Mouse (Mus musculus) right cerebral cortex, postnatal 25 days (tissue): Measurements from ENCODE around the gene Neurl2.
"Not testable (repeated sequence)": the region's sequence is repeated elsewhere in the genome, so short reads cannot be mapped to it uniquely, and the experiment has no call there.

ENCODE experiments used
- DNase-seq: peaks from one replicate; pipeline ENCODE4 v3.0.0; 2022

The Neurl2 gene

GRCm38 (mm10) chr2:164857842-164858553 lies 24.7 kb upstream of the Neurl2 start:
- DNase-seq = no peak

GRCm38 (mm10) chr2:164857101-164857821 lies 24.0 kb upstream of the Neurl2 start, which contains the start of gene Pltp:
Pltp (minus strand) TSS chr2:164857711.
- peak; percentile 34 for DNase-seq

- no peak for DNase-seq
Observed at GRCm38 (mm10) chr2:164856309-164857100, 23.2 kb upstream of the Neurl2 start.

DNA sequence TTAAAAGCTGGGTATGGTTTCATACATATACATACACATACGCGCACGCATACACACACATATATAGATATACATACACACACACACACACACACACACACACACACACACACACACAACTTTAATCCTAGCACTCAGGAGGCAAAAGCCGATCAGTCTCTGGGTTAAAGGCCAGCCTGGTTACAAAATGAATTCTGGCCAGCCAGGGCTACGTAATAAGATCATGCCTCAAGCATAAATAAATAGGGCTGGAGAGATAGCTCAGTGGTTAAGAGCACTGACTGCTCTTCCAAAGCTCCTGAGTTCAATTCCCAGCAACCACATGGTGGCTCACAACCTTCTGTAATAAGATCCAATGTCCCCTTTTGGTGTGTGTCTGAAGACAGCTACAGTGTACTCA lies 22.3 kb upstream of the Neurl2 start:
- DNase-seq = not testable (repeated sequence)

DNA sequence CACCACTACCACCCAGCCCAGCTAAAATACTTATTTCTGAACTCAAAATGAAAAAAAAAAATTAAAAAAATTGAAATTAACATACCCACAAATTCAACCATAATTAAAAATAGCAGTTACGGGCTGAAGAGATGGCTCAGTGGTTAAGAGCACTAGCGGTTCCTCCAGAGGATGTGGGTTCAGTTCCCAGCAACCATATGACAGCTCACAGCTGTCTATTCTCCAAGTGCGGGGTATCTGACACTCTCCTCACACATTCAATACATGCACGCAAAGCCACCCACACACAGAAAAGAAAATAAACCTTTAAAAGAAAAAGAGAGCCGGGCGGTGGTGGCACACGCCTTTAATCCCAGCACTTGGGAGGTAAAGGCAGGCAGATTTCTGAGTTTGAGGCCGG lies 16.8 kb upstream of the Neurl2 start:
- no peak for DNase-seq

- no peak for DNase-seq
Observed at GRCm38 (mm10) chr2:164845782-164846181, 12.5 kb upstream of the Neurl2 start.

GRCm38 (mm10) chr2:164835164-164835563 lies 1.9 kb upstream of the Neurl2 start:
- no peak for DNase-seq

DNA sequence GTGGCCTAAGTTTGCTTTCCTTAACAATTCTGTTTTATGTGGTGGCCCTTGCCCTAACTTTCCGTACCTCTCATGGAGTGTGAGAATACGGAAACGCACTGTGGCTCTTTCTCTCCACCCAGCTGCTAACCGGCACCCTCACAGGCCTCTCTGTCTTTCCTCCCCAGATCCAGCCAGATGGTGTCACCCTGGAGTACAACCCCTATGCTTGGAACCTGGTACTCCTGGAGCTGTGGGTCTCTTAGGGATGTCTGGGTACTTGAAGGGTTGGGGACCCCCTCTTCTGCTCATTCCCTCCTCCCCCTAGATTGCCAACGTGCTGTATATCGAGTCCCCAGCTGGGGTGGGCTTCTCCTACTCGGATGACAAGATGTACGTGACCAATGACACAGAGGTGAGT lies 1.3 kb upstream of the Neurl2 start:
- no peak for DNase-seq

DNA sequence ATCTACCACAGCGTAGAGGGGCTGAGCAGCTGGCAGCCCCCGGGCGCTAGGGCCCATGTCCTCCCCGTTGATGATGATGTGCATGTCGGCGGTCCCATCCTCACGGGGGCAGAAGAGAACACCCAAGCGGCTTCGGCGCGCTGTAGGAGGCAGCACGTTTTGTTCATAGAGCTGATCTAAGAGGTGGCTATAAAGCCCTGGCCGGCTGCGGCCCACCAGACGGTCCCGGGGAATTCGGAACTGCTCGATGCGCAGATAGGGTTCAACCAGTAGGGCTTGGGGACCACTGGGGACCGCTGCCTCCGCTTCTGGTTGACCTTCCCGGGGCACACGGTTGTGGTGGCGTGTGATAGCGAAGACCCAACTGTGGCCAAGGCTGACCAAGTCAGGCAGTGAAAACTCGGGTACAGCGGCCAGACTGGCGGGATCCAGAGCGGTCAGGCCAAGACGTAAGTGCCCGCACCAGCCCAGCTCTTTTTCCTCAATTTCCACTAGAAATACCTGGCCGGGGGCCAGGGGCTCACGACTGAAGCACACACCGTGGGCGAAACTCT lies 431 bp downstream of the Neurl2 start, which contains the start of gene Ctsa:
TSS of gene Ctsa (plus strand) at position 126 of the 554 bp plus-strand sequence.
- peak; percentile 78 for DNase-seq

DNA sequence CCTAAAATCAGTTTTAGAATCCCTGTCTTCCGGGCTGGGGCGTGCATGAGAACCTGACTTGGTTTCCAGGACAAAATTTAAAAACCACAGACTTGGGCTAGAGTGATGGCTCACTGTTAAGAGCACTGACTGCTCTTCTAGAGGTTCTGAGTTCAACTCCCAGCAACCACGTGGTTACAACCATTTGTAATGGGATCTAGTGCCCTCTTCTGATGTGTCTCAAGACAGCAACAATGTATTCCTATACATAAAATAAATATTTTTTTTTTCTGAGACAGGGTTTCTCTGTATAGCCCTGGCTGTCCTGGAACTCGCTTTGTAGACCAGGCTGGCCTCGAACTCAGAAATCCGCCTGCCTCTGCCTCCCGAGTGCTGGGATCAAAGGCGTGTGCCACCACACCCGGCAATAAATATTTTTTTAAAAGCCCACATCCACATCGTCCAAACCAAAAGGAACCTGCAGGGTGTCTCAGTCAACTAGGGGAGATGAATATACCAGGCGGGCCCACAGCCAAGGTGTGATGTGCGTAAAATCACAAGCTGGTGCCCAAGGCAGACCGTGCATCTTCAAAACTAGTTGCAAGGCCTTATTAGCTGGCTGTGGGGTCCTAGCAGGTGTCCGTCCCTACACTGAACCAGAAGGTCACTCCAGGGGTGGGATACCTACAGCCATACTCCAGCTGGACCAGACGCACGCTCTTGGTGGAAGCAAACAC lies 1.1 kb downstream of the Neurl2 start:
- DNase-seq = peak; percentile 21

DNA sequence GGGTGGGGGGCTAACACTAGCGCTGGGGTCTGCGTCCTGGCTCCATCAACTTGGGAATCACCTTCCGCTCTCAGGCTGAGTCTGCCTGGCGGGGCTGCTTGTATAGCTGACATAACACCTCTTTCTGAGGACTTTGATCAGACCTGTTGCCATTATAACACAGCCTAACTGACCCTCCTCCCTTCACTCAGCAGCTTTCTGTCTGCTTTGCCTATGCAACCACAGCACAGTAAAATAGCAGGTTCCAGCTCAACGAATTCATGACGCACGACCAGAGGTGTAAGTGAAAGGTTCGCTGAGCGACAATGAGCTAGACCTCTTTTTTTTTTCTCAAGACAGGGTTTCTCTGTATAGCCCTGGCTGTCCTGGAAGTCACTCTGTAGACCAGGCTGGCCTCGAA lies 2.2 kb downstream of the Neurl2 start:
- DNase-seq = no peak

- no peak for DNase-seq
Observed at GRCm38 (mm10) chr2:164829090-164829489, 4.2 kb downstream of the Neurl2 start.

GRCm38 (mm10) chr2:164828437-164828836 lies 4.8 kb downstream of the Neurl2 start, which contains the start of gene Spata25:
Spata25 (minus strand) TSS chr2:164828537.
- no peak for DNase-seq

DNA sequence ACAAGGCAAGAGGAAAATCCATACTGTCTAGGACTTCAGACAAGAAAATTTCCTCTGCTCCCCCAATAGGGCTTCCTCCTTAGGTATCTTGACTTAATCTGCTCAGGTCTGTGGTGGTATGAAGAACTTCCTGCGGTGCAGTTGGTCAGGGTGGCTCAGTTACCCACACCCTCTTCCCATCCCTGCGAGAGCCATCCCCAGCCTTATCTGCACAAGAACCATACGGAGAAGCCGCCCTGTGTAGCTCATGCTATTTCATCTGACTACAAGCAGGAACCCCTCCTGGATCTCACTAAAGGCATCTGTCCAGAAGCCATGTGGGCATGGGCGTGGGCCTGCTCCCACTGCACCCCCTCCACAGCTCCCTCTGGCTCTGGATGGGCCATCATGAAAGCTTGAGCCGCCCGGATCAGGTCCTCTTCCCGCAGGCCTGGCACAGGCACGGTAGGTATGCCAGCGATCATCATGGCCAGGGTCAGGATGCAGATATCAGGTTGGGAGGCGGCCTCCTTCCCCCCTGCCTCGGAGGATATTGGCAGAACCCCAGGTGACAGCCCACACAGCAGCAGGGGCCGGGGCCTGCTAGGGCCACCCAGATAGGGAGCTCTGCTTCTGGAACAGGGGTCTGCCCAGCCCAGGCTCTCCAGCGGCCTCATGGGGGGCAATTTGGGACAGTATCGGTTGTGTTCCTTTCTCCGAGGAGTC lies 6.0 kb downstream of the Neurl2 start:
- DNase-seq = no peak

DNA sequence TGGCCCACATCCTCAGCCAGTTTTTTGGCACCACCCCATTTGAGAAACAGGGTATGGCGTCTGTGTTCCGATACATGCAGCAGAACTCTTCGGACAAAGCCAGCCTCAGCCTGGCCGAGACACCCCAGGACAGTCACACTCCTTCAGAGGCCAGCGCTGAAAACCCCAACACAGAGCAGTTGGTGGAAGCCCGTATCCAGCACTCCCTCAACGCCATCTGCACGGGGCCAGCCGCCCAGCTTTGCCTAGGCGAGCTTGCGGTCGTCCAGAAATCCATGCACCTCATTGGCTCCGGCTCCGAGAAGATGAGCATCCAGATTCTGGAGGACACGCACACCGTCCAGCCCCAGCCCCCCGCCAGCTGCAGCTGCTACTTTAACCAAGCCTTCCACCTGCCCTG lies 7.7 kb downstream of the Neurl2 start:
- DNase-seq = no peak

DNA sequence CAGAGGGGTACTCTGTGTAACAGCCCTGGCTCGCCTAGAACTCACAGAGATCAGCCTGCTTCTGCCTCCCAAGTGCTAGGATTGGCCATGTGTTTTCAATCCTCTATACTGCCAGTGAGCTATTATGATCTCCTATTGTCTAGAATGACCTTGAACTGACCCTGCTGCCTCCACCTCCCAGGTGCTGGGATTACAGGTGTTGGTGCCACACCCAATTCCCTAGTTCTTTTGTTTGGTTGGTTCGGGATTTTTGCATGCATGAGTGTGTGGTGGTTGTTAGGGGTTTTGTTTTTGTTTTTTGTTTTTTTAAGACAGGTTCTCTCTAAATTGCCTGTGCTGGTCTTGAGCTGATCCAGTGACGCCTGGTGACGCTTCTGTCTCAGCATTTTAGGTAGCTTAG lies 9.3 kb downstream of the Neurl2 start:
- DNase-seq = no peak

DNA sequence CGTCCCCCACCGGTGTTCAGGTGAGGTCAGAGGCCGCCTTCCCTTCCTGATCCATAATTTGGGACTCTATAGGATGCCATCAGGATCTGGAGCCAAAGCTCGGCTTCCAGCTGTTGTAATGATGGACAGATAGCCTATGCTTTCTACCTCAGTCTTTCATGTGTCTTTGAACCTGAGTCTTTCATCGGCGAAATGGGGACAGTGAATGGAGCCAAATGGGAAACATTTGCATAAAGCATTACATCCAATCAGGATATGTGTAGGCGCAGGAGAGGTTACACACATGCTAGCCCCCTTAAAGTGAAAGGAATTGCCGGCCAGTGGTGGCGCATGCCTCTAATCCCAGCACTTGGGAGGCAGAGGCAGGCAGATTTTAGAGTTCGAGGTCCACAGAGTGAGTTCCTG lies 10.1 kb downstream of the Neurl2 start:
- DNase-seq = no peak

DNA sequence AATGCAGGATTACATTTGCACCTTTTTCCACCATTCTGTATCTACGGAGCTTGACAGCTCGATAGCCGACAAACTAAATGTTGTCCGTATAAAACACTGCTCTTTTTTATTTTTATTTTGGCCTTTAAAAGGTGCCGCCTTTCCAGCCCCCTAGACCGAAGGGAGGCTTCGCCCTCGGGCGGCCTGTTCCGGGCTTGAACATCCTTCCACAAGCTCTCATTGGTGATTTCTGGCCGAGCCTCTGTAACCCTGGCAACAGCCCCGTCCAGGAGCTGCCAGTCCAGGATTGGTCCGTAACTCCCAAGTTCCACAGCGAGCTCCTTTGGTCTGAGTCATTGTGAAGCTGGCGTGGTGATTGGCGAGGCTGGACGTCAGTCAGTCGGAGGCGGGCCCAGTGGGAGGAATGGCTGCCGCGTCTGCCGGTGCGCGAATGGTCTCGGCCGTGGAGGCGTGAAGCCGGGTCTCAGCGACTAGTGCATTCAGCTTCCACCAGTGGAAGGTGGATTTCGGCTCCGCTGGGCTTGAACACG lies 10.6 kb downstream of the Neurl2 start, which contains the start of gene Zswim1:
TSS of gene Zswim1 (plus strand) at position 51 of the 530 bp plus-strand sequence.
- peak; percentile 100 for DNase-seq

DNA sequence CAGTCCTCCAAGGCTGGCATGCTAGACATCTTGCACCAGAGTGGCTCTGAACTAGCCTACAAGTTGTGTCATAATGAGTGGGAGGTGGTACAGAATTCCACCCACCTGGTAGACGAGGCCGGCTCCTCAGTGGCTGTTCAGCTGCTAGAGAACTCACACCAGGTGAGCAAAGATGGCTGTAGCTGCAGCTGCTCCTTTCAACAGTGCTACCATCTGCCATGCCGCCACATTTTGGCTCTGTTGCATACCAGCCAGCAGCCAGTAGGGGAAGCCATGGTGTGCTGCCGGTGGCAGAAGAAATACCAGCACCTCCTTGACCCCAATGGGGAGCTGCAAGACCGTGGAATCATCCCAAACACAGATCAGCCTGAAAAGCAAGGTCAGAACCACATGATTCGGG lies 12.2 kb downstream of the Neurl2 start:
- no peak for DNase-seq

DNA sequence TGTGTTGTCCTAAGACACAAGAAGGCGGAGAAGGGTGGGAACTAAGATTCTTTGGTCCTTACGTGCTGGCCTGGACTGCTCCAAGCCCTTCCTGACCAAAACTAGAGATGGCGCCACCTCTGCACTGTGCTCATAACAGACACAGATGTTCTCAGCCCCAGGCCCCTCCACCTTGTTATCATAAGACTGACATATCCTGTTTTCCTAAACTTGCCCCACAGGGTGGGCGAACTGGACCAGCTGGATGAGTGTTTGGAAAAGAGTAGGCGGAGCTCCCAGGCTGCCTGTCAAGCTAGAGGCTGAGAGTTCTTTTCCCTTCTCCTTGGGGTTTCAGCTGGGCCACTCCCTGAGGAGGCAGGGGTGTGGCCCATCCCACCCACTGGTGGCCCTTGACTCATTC lies 15.6 kb downstream of the Neurl2 start:
- DNase-seq = no peak

GRCm38 (mm10) chr2:164817206-164817605 lies 16.1 kb downstream of the Neurl2 start:
- DNase-seq = no peak
